Mouse (Mus musculus): Measurements from ENCODE around the gene D430041D05Rik.

- TF ChIP-seq CTCF (IDR thresholded peaks at IDR 0.05; ENCODE audit: low read depth, low read length), result no peak
- TF ChIP-seq POLR2A (IDR thresholded peaks at IDR 0.05; ENCODE audit: borderline replicate concordance, low read depth, low read length), result no peak
Observed at GRCm38 (mm10) chr2:104392700-104393312, 18.0 kb downstream of the D430041D05Rik start.
